Mouse (Mus musculus) liver, embryonic 16.5 days (tissue): ENCODE results near the gene Mrvi1. TPM values are rescaled to one million over a fixed set of nuclear protein-coding genes. Genes with fewer than 3 reads are reported as not detected.
A peak's percentile ranks its signal among the peaks of the same experiment; 100 is the strongest.

Experiments
- ATAC-seq: fragments of 200-750 bp; cut with Nextera tagmentation; 2 replicates; pipeline ENCODE4 v1.8.0; 2017; ENCODE audit warnings: low read depth, mild to moderate bottlenecking, moderate number of reproducible peaks, moderate library complexity
- H3K27ac ChIP-seq: fragments of 300-500 bp; sonication (generic); 2 replicates; pipeline ENCODE4 v1.5.1; 2014; ENCODE audit warnings: mild to moderate bottlenecking, low read length
- H3K27me3 ChIP-seq: fragments of 300-500 bp; sonication (generic); 2 replicates; pipeline ENCODE4 v1.6.1; 2014; ENCODE audit warnings: low read depth, low read length, mixed read lengths; ENCODE audit not compliant: control insufficient read depth, insufficient read depth
- H3K36me3 ChIP-seq: fragments of 300-500 bp; sonication (generic); 2 replicates; pipeline ENCODE4 v1.6.1; 2014; ENCODE audit warnings: mild to moderate bottlenecking; ENCODE audit not compliant: control insufficient read depth, insufficient read depth
- H3K4me1 ChIP-seq: fragments of 300-500 bp; sonication (generic); 2 replicates; pipeline ENCODE4 v1.6.1; 2014; ENCODE audit warnings: low read depth, low read length, mixed read lengths; ENCODE audit not compliant: control insufficient read depth
- H3K4me2 ChIP-seq: fragments of 300-500 bp; sonication (generic); 2 replicates; pipeline ENCODE4 v1.6.1; 2014; ENCODE audit warnings: low read depth, low read length, mixed read lengths
- H3K4me3 ChIP-seq: fragments of 300-500 bp; sonication (generic); 2 replicates; pipeline ENCODE4 v1.5.1; 2014; ENCODE audit warnings: low read depth, mild to moderate bottlenecking, low read length
- H3K9ac ChIP-seq: fragments of 300-500 bp; sonication (generic); 2 replicates; pipeline ENCODE4 v1.6.1; 2014; ENCODE audit warnings: low read depth, low read length
- H3K9me3 ChIP-seq: fragments of 300-500 bp; sonication (generic); replicated peaks from 2 replicates; pipeline ENCODE4 v1.6.1; 2016; ENCODE audit warnings: low read length; ENCODE audit not compliant: control insufficient read depth
- WGBS: fragments of 180-500 bp; shearing (Covaris S2); extraction: QIAGEN DNeasy Blood & Tissue Kit; methylation state at CpG from one replicate; pipeline ENCODE4 v1.1.7; 2014; ENCODE audit not compliant: insufficient replicate concordance; 5-methylcytosine and 5-hydroxymethylcytosine counted together
- polyA plus RNA-seq: library from polyadenylated mRNA; unstranded; fragments of >200 nt; fragmentation: Nextera tagmentation; extraction: Ambion mirVana; gene quantifications from 2 replicates; pipeline ENCODE4 v1.2.1, GENCODE M21; 2015

Gene Mrvi1
- polyA plus RNA-seq, 1 experiment from 2014 or later = 4.3 TPM

- Histone ChIP-seq H3K9ac (no peak overlapping the region), H3K9me3 (no peaks in the 10 kb centered on the region), H3K4me1 (peaks cover 6% of the 10 kb centered on the region), H3K27ac (no peak overlapping the region), H3K27me3 (no peaks in the 10 kb centered on the region), H3K36me3 (no peaks in the 10 kb centered on the region), H3K4me3 (no peak overlapping the region), H3K4me2 (no peak overlapping the region)
- WGBS = 53% methylated on average over 2 of the region's 2 CpGs
- no peak for ATAC-seq
Observed at GRCm38 (mm10) chr7:110933999-110934398, 48.3 kb downstream of the Mrvi1 start.

- no peak overlapping the region for H3K27ac ChIP-seq
- 49% methylated on average over 3 of the region's 3 CpGs for WGBS
- H3K27me3 ChIP-seq = no peaks in the 10 kb centered on the region
- H3K36me3 ChIP-seq = no peaks in the 10 kb centered on the region
- ATAC-seq = no peak
- H3K4me1 ChIP-seq = peaks cover 6% of the 10 kb centered on the region
- H3K9me3 ChIP-seq = no peaks in the 10 kb centered on the region
- no peak overlapping the region for H3K9ac ChIP-seq
- H3K4me3 ChIP-seq = no peak overlapping the region
- no peak overlapping the region for H3K4me2 ChIP-seq
Observed at GRCm38 (mm10) chr7:110933329-110933728, 48.9 kb downstream of the Mrvi1 start.

DNA sequence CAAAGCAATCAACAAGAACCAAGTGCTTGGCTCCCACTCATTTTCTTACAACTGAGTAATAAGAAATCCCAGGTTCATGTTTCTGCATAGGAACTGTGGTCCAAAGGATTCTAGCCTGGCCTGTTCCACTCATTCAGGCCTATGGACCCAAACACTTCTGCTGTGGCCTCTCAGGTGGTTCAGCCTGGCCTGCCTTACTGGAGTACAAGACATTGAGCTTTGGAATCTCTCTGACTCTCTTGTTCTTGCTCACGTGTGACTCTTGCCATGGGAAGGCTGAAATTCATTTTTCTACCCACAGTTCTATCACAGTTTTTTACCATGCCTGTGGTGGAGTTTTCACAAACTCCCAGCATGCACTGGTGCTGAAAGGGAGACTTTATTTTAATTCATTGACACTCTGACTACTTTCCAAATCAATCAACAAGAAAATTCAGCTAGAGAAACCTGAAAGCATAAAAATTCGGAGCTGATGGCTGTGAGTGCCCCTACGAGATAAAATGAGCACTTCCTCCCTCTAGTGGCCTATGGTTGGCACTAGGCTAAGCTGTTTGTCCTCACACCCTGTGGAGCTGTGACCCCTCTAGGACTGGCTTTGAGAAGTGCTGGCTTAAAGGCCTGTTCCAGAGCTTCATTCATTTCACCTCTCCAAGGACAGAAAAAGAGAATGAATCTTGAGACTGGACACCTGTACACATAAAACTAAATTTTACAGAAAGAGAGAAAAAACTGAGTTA lies 52.0 kb downstream of the Mrvi1 start:
- H3K4me3 ChIP-seq = no peak overlapping the region
- H3K9ac ChIP-seq = no peak overlapping the region
- H3K4me1 ChIP-seq = peaks cover 6% of the 10 kb centered on the region
- 24% methylated on average over 3 of the region's 3 CpGs for WGBS
- peak; percentile 90 for ATAC-seq
- no peaks in the 10 kb centered on the region for H3K9me3 ChIP-seq
- no peaks in the 10 kb centered on the region for H3K27me3 ChIP-seq
- no peak overlapping the region for H3K27ac ChIP-seq
- no peak overlapping the region for H3K4me2 ChIP-seq
- no peaks in the 10 kb centered on the region for H3K36me3 ChIP-seq

GRCm38 (mm10) chr7:110926562-110926961 lies 55.7 kb downstream of the Mrvi1 start:
- Histone ChIP-seq H3K4me1 (peaks cover 19% of the 10 kb centered on the region), H3K9me3 (no peaks in the 10 kb centered on the region), H3K4me3 (no peak overlapping the region), H3K27me3 (no peaks in the 10 kb centered on the region), H3K9ac (no peak overlapping the region), H3K4me2 (no peak overlapping the region), H3K27ac (no peak overlapping the region), H3K36me3 (no peaks in the 10 kb centered on the region)
- 31% methylated on average over 4 of the region's 4 CpGs for WGBS
- ATAC-seq = no peak

- H3K27me3 ChIP-seq = no peaks in the 10 kb centered on the region
- H3K4me3 ChIP-seq = peak overlapping the region; percentile 25
- H3K9ac ChIP-seq = peak overlapping the region; percentile 58
- no peaks in the 10 kb centered on the region for H3K9me3 ChIP-seq
- peak; percentile 98 for ATAC-seq
- H3K4me1 ChIP-seq = peaks cover 53% of the 10 kb centered on the region
- no peaks in the 10 kb centered on the region for H3K36me3 ChIP-seq
- H3K27ac ChIP-seq = peak overlapping the region; percentile 96
- 18% methylated on average over 19 of the region's 19 CpGs for WGBS
- peak overlapping the region; percentile 51 for H3K4me2 ChIP-seq
Observed at GRCm38 (mm10) chr7:110920331-110921261, 61.7 kb downstream of the Mrvi1 start.

DNA sequence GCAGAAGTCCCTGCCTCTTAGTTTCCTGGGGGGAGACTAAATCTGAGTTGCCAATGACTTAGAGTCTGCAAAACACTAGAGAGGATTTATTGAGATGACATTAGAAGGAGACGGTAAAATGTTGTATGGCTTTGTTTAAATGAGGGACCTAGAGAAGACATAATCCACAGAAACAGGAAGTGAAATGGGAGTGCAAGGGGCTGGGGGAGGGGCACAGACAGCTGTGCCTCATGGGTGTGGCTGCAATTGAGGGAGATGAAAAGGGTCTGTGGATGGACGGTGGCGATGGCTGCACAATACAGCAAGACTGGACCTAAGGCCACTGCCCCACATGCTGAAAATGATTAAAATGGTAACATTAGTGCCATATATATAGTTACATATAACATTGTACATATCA lies 62.5 kb downstream of the Mrvi1 start:
- WGBS = 10% methylated on average over 3 of the region's 3 CpGs
- H3K4me2 ChIP-seq = peak overlapping the region; percentile 51
- peak overlapping the region; percentile 96 for H3K27ac ChIP-seq
- no peaks in the 10 kb centered on the region for H3K9me3 ChIP-seq
- no peaks in the 10 kb centered on the region for H3K36me3 ChIP-seq
- H3K4me3 ChIP-seq = no peak overlapping the region
- H3K9ac ChIP-seq = peak overlapping the region; percentile 50
- no peaks in the 10 kb centered on the region for H3K27me3 ChIP-seq
- no peak for ATAC-seq
- peaks cover 59% of the 10 kb centered on the region for H3K4me1 ChIP-seq

DNA sequence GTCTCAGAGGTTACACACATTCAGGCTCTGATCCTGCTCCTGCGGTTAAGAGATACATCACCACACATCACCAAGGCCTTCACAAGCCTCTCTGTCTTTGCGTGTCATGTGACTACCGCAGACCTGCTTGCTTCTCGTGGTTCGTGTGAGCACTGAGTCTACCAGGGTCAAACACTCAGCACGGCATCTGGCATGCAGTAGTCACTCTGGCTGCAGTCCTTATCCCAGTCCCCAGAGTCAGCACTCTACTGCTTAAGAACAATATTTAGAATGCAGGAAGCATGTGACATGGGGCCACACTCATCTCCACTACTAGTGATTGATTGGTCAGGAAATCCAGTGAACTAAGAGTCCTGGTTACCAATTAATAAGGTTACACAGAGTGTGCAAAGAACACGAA lies 66.3 kb downstream of the Mrvi1 start:
- ATAC-seq = no peak
- Histone ChIP-seq H3K4me1 (peaks cover 50% of the 10 kb centered on the region), H3K27me3 (no peaks in the 10 kb centered on the region), H3K4me3 (no peak overlapping the region), H3K9me3 (no peaks in the 10 kb centered on the region), H3K36me3 (no peaks in the 10 kb centered on the region), H3K27ac (peak overlapping the region; percentile 64), H3K9ac (no peak overlapping the region), H3K4me2 (no peak overlapping the region)
- WGBS = 32% methylated on average over 7 of the region's 7 CpGs

GRCm38 (mm10) chr7:110914531-110914930 lies 67.7 kb downstream of the Mrvi1 start:
- Histone ChIP-seq H3K9ac (0 out of 2 replicates have a peak overlapping the region, but pooled peaks have one; percentile 10), H3K27ac (peak overlapping the region; percentile 74; the same call in 1 of the 2 replicates), H3K4me1 (peaks cover 36% of the 10 kb centered on the region), H3K4me2 (peak overlapping the region; percentile 58), H3K9me3 (no peaks in the 10 kb centered on the region), H3K36me3 (no peaks in the 10 kb centered on the region), H3K4me3 (0 out of 2 replicates have a peak overlapping the region, but pooled peaks have one; percentile 16), H3K27me3 (no peaks in the 10 kb centered on the region)
- 30% methylated on average over 3 of the region's 3 CpGs for WGBS
- peak; percentile 98 for ATAC-seq
